Mouse (Mus musculus): ENCODE data around the gene Esyt3.

GRCm38 (mm10) chr9:99325208-99325929 lies 33.0 kb downstream of the Esyt3 start:
- TF ChIP-seq REST (IDR thresholded peaks at IDR 0.05; ENCODE audit: insufficient read depth, insufficient read length) (no peak), SRF (IDR thresholded peaks at IDR 0.05; ENCODE audit: control insufficient read depth, insufficient read length, low read depth) (no peak), MYOG (IDR thresholded peaks at IDR 0.05; ENCODE audit: control insufficient read depth in 1 of 3, insufficient read depth in 1 of 3, insufficient read length in 2 of 3, low read depth in 2 of 3) (no peak), POLR2AphosphoS2 (IDR thresholded peaks at IDR 0.05; ENCODE audit: insufficient read length, low read depth) (no peak), POLR2A (IDR thresholded peaks at IDR 0.05; ENCODE audit: insufficient read length, low read depth) (no peak), E2F4 (IDR thresholded peaks at IDR 0.05; ENCODE audit: insufficient read depth) (no peak), MAX (IDR thresholded peaks at IDR 0.05; ENCODE audit: low read depth) (no peak), TCF12 (IDR thresholded peaks at IDR 0.05; ENCODE audit: insufficient read depth, poor library complexity, severe bottlenecking) (no peak), MYOD1 (IDR thresholded peaks at IDR 0.05; ENCODE audit: control insufficient read depth in 1 of 3, insufficient read length in 2 of 3, low read depth in 2 of 3) (peak in 1 of 3 experiments; percentile 23), USF1 (IDR thresholded peaks at IDR 0.05; ENCODE audit: low read depth) (no peak)
